Mouse (Mus musculus): ENCODE data around the gene Coro2b.

- TF ChIP-seq CTCF (IDR thresholded peaks at IDR 0.05; ENCODE audit: control insufficient read depth, insufficient read depth, low read length) (no peak), POLR2A (IDR thresholded peaks at IDR 0.05; ENCODE audit: borderline replicate concordance, control insufficient read depth, low read depth, low read length) (no peak)
These were observed 14.6 kb downstream of the Coro2b start for GRCm38 (mm10) chr9:62522211-62522610.
